Mouse (Mus musculus): ENCODE results near the gene Plcb3.

DNA sequence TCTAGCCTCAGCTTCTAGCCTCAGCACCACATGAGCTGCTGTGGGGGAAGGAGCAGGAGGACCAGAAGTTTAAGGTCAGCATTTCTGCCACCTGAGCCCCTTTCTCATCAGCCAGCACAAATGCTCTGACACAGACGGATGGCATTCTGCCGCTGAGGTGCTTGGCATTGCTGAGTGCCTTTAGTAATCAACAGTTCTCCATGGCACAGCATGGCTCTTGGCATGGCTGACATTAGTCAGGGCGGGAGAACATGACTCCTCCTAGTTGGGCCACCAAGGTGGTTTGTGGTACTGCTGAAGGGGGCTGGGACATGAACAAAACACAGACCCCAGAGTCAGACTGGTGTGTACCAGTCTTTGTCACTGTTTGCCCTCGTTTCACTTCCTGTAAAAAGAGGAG, 28.1 kb downstream of the Plcb3 start:
- TF ChIP-seq CTCF (IDR thresholded peaks at IDR 0.05; ENCODE audit: low read depth, low read length) (no peak), GATA2 (IDR thresholded peaks at IDR 0.05; ENCODE audit: borderline replicate concordance, low read depth, low read length) (no peak), TAL1 (conservative IDR thresholded peaks at IDR 0.05; ENCODE audit: low read depth, low read length) (no peak), POLR2AphosphoS5 (IDR thresholded peaks at IDR 0.05; ENCODE audit: insufficient replicate concordance, low read depth, low read length) (no peak)
